Mouse (Mus musculus) limb, embryonic 15.5 days (tissue): ENCODE results near the gene Eid1. TPM values are rescaled to one million over a fixed set of nuclear protein-coding genes. Genes with fewer than 3 reads are reported as not detected.

Experiments used
- ATAC-seq: fragments of 200-750 bp; cut with Nextera tagmentation; 2 replicates; pipeline ENCODE4 v1.8.0; 2017; ENCODE audit warnings: low read depth, moderate TSS enrichment; ENCODE audit not compliant: insufficient number of reproducible peaks, low FRiP score, low TSS enrichment
- H3K27ac ChIP-seq: fragments of 300-500 bp; sonication (generic); 2 replicates; pipeline ENCODE4 v1.5.1; 2015; ENCODE audit warnings: moderate library complexity, mild to moderate bottlenecking, inconsistent platforms
- H3K27me3 ChIP-seq: fragments of 300-500 bp; sonication (generic); 2 replicates; pipeline ENCODE4 v1.6.1; 2015; ENCODE audit warnings: inconsistent platforms
- H3K36me3 ChIP-seq: fragments of 300-500 bp; sonication (generic); 2 replicates; pipeline ENCODE4 v1.6.1; 2015; ENCODE audit warnings: inconsistent platforms
- H3K4me1 ChIP-seq: fragments of 300-500 bp; sonication (generic); 2 replicates; pipeline ENCODE4 v1.6.1; 2015; ENCODE audit warnings: inconsistent platforms
- H3K4me2 ChIP-seq: fragments of 300-500 bp; sonication (generic); 2 replicates; pipeline ENCODE4 v1.6.1; 2015; ENCODE audit warnings: mild to moderate bottlenecking, inconsistent platforms
- H3K4me3 ChIP-seq: fragments of 300-500 bp; sonication (generic); 2 replicates; pipeline ENCODE4 v1.5.1; 2015; ENCODE audit warnings: mild to moderate bottlenecking, inconsistent platforms
- H3K9ac ChIP-seq: fragments of 300-500 bp; sonication (generic); 2 replicates; pipeline ENCODE4 v1.6.1; 2015; ENCODE audit warnings: inconsistent platforms
- H3K9me3 ChIP-seq: fragments of 300-500 bp; sonication (generic); 2 replicates; pipeline ENCODE4 v1.6.1; 2016; ENCODE audit warnings: inconsistent platforms
- WGBS: fragments of 180-500 bp; shearing (Covaris S2); methylation state at CpG from one replicate; pipeline ENCODE4 v1.1.7; 2015; 5-methylcytosine and 5-hydroxymethylcytosine counted together
- polyA plus RNA-seq: library from polyadenylated mRNA; unstranded; fragments of >200 nt; fragmentation: Nextera tagmentation; extraction: Ambion mirVana; gene quantifications from 2 replicates; pipeline ENCODE4 v1.2.1, GENCODE M21; 2015

Gene Eid1
- polyA plus RNA-seq: 145 and 190 TPM in 2 replicates

DNA sequence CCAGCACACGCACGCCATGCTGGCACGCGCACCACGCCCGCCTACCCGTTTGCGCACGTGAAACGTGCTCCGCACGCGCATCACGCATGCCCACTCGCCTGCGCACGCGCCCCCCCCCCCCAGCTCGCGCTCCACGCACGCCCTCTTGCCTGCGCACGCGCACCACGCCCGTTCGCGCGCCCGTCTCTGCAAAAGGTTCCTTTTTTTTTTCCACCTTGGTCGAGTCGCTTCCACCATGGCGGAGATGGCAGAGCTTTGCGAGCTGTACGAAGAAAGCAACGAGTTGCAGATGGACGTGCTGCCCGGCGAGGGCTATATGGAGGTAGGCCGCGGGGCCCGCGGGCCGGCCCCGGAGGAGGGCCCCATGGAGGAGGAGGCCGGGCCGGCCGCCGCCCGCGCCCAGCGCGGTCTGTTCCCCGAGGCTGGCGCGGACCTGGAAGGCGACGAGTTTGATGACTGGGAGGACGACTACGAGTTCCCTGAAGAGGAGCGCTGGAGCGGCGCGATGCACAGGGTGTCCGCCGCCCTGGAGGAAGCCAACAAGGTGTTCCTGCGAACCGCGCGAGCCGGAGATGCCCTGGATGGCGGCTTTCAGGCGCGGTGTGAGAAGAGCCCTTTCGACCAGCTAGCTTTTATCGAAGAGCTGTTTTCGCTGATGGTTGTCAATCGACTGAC lies at the start of gene Eid1:
TSS of gene Eid1 (plus strand) at position 139 of the 675 bp plus-strand sequence.
- Histone ChIP-seq H3K9me3 (no peaks in the 10 kb centered on the region), H3K4me3 (peak within 1 kb of the TSS; percentile 82), H3K4me1 (peaks cover 8% of the 10 kb centered on the region; the same call in 1 of the 2 replicates), H3K9ac (peak within 1 kb of the TSS; percentile 95), H3K4me2 (peak within 1 kb of the TSS; percentile 49), H3K27ac (peak within 1 kb of the TSS; percentile 97), H3K27me3 (no peaks in the 10 kb centered on the region), H3K36me3 (no peaks in the 10 kb centered on the region)
- under 1% methylated on average over 61 of the region's 79 CpGs for WGBS
- peak; percentile 91 for ATAC-seq

DNA sequence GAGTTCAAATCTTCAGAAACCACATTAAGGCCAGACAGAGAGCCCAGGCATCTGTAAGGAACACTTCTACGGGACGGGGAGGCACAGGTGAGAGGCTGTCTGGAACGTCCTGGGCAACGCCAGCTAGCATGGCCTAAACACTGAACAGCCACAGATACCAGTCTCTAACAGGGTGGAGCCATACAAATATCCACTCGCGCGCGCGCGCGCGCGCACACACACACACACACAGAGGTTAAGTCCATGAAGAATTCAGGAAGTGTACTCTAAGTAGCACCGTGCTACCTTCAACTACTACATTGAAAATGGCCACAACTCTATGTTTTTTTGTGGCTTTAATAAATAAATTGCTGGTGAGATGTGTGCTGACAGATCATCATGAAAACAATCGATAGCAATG lies 49.7 kb upstream of the Eid1 start:
- Histone ChIP-seq H3K9ac (no peak overlapping the region), H3K4me3 (no peak overlapping the region), H3K4me1 (peaks cover 21% of the 10 kb centered on the region), H3K27me3 (no peaks in the 10 kb centered on the region), H3K36me3 (peaks cover 14% of the 10 kb centered on the region), H3K4me2 (no peak overlapping the region), H3K9me3 (no peaks in the 10 kb centered on the region), H3K27ac (no peak overlapping the region)
- no peak for ATAC-seq
- 91% methylated on average over 15 of the region's 15 CpGs for WGBS

DNA sequence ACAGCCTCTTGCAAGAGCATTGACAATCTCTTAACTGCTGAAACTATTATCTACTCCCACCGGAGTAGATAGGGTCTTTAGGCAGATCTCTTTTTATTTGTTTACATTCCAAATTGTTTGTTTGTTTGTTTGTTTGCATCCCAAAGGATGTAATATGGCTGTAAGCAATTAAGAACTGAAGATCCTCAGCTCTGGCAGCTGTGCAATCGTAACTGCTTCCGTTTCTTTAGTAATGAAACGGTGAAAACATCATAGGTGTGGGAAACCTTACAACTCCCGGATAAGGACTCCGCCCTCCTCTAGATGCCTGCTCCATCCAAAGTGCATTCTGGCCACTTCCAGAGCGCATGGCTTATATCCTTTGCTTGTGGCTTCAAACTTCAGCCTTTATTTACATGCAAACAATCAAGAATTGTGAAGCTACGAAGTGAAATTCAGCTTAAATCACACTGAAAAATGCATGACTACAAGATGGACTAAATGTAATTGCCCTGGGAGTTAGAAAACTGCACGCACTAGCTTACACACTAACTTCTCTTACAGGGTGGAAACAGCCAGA lies 48.7 kb upstream of the Eid1 start:
- no peaks in the 10 kb centered on the region for H3K9me3 ChIP-seq
- peak overlapping the region; percentile 63 for H3K4me2 ChIP-seq
- no peaks in the 10 kb centered on the region for H3K27me3 ChIP-seq
- peaks cover 21% of the 10 kb centered on the region for H3K4me1 ChIP-seq
- H3K27ac ChIP-seq: no peak overlapping the region
- peaks cover 8% of the 10 kb centered on the region for H3K36me3 ChIP-seq
- ATAC-seq: no peak
- peak overlapping the region; percentile 76 for H3K9ac ChIP-seq
- whole genome bisulfite sequencing: 8% methylated on average over 9 of the region's 9 CpGs
- peak overlapping the region; percentile 73 for H3K4me3 ChIP-seq

DNA sequence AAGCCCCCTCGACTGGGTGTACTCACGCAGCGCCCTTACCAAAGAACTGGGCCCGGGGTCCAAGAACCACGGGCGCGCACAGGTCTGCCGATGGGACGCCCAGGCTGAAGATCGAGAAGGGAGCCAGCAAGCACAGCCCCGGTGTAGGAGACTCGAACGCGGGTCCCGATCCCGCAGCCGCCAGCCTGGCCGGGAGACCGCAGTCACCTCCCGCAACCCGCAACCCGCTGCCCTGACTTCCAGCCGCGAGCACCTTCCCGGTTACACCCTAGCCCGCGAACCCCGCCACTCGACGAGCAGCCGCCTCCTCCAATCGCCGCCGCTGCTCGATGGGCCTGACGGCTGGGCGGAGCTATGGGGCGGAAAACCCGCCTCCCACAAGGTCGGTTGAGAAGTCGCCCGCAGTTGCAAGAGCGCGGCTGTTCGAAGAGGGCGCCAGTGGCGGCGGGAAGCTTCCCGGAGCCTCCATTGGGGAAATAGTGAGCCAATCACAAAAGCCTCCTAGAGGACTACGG lies 48.0 kb upstream of the Eid1 start, which contains the start of gene Cep152:
TSS of gene Cep152 (minus strand) at position 277 of the 515 bp plus-strand sequence.
- peak within 1 kb of the TSS; percentile 57; the same call in 1 of the 2 replicates for H3K27ac ChIP-seq
- no peaks in the 10 kb centered on the region for H3K9me3 ChIP-seq
- peak within 1 kb of the TSS; percentile 63 for H3K4me2 ChIP-seq
- ATAC-seq: peak; percentile 98
- peak within 1 kb of the TSS; percentile 73 for H3K4me3 ChIP-seq
- peaks cover under 1% of the 10 kb centered on the region; the same call in 1 of the 2 replicates for H3K36me3 ChIP-seq
- WGBS: 2% methylated on average over 49 of the region's 50 CpGs
- H3K9ac ChIP-seq: peak within 1 kb of the TSS; percentile 76
- peaks cover 21% of the 10 kb centered on the region for H3K4me1 ChIP-seq
- H3K27me3 ChIP-seq: no peaks in the 10 kb centered on the region

DNA sequence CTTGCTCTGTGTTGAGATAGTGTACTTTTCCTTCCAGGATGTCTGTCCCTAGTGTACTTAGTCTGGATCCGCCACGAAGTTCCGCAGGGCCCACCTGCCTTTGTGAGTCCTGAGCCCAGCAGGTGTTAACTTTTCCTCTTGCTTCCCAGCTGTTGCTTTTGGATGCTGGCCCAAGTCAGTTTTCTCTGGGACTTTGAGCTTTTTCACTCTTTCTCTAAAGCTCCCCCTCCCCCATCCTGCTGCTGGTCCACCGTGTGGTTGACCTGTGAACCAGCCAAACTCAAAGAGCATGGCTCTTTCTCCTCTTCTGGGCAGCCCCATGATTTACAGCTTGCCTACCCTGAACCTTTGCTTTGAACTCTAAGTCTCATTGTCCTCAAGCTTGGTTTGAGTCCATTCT lies 46.4 kb upstream of the Eid1 start:
- Histone ChIP-seq H3K4me2 (no peak overlapping the region), H3K36me3 (no peaks in the 10 kb centered on the region), H3K4me1 (peaks cover 21% of the 10 kb centered on the region), H3K27me3 (no peaks in the 10 kb centered on the region), H3K27ac (no peak overlapping the region), H3K9ac (no peak overlapping the region), H3K9me3 (no peaks in the 10 kb centered on the region), H3K4me3 (no peak overlapping the region)
- ATAC-seq: no peak
- 68% methylated on average over 4 of the region's 4 CpGs for WGBS

DNA sequence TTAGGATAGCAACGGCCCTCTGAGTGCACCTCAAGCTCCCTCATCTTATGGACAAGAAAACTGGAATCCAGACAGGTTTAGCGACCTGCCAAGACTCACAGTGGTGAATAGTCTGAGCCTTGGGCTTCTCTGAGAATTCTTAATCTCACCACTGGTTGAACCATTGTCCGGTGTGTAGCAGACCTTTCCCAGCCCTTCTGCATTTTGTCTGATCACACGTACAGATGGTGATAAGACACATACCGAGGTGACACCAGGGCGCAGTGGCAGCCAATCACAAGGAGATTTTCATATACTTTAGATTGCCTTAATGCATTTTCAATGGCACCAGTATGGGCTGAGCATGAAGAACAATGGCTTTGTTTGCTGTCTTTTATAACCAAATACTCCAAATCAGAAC lies 44.4 kb upstream of the Eid1 start:
- WGBS: 81% methylated on average over 6 of the region's 6 CpGs
- Histone ChIP-seq H3K4me2 (no peak overlapping the region), H3K27me3 (no peaks in the 10 kb centered on the region), H3K36me3 (no peaks in the 10 kb centered on the region), H3K4me3 (no peak overlapping the region), H3K27ac (no peak overlapping the region), H3K9ac (no peak overlapping the region), H3K9me3 (no peaks in the 10 kb centered on the region), H3K4me1 (peaks cover 17% of the 10 kb centered on the region)
- no peak for ATAC-seq

DNA sequence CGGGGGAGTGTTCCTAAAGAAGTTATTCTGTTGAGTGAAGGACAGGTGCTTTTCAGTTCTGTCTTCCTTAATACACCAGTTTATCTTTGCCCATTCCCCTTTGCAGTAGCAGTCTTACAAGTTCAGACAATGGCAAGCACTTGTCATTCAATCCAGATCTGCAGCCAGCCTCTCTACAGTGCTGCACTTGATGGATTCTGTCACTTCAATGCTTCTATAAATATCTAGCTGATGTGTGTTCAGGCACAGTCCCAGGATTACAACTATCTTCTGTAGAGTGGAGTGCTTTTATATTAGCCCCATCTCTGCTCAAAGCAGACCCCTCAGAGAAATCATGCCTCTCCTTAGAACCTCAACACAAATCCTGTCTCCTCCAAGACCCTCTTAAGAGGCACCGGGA lies 42.9 kb upstream of the Eid1 start:
- H3K9me3 ChIP-seq: no peaks in the 10 kb centered on the region
- no peak for ATAC-seq

DNA sequence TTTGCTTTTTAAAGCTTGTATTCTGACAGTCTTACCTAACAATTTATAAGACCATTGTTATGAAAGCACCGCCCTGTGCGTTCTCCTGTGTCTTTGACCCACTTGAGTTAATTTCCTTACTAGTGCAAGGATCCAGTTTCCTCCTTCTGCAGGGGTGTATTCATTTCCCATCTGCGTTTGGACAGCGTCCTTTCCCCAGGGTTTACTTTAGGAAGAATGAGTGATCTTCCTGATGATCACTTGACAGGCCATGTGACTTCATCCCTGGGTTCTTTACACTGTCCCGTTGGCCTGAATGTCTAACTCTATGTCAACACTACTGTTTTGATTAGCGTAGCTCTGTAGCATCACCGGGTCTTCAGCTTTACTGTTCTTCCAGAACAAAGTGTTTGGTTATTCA lies 35.6 kb upstream of the Eid1 start:
- Histone ChIP-seq H3K4me3 (no peak overlapping the region), H3K4me2 (no peak overlapping the region), H3K27ac (no peak overlapping the region), H3K27me3 (no peaks in the 10 kb centered on the region), H3K9ac (no peak overlapping the region), H3K36me3 (no peaks in the 10 kb centered on the region), H3K4me1 (no peaks in the 10 kb centered on the region), H3K9me3 (no peaks in the 10 kb centered on the region)
- WGBS: 82% methylated on average over 7 of the region's 7 CpGs
- ATAC-seq: no peak

More for the DNA sequence above, 42.9 kb upstream of the Eid1 start:
- no peak overlapping the region for H3K27ac ChIP-seq
- H3K9ac ChIP-seq: no peak overlapping the region
- 97% methylated on average over 2 of the region's 2 CpGs for WGBS
- no peak overlapping the region for H3K4me2 ChIP-seq
- H3K27me3 ChIP-seq: no peaks in the 10 kb centered on the region
- H3K4me3 ChIP-seq: no peak overlapping the region
- peaks cover 7% of the 10 kb centered on the region; the same call in 1 of the 2 replicates for H3K4me1 ChIP-seq
- H3K36me3 ChIP-seq: no peaks in the 10 kb centered on the region

DNA sequence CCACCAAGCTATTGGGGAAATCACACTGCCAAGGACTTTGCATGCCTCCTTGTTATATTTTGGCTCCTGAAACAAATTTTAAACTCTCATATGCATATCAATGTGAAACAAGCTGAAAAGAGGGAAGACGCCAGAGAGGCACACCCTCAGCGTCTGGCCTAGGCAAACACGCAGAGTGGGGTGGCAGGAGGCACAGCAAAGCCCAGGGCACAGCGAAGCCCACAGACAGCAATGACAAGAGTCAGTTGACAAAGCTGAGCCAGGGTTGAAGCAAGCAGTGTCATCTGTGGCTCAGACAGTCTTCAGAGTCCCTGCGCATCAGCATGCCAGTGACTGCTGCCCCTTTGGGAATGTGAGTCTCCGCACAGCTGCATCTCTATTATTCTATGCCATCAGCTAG lies 28.0 kb upstream of the Eid1 start:
- no peaks in the 10 kb centered on the region for H3K9me3 ChIP-seq
- ATAC-seq: no peak
- no peak overlapping the region for H3K4me2 ChIP-seq
- H3K4me3 ChIP-seq: no peak overlapping the region
- 81% methylated on average over 6 of the region's 6 CpGs for WGBS
- H3K4me1 ChIP-seq: no peaks in the 10 kb centered on the region
- H3K27ac ChIP-seq: no peak overlapping the region
- H3K27me3 ChIP-seq: no peaks in the 10 kb centered on the region
- H3K9ac ChIP-seq: no peak overlapping the region
- H3K36me3 ChIP-seq: no peaks in the 10 kb centered on the region

DNA sequence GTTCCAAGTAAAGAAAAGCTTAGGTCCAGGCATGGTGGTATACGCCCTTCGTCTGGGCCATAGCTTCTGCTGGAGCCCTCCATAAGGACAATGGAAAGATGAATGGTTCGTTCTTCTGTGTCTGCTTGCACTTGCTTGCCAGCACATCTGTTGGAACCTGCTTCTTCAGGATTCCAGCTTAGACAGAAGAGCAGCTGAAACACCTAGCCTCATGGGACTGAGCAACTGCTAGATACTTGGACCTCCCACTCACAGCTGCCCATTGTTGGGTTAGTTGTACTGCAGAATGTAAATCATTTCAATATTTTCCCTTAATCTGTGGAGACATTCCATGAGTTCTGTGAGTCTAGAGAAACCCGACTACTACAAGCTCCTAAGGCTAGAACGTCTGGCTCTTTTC lies 22.9 kb upstream of the Eid1 start:
- no peaks in the 10 kb centered on the region for H3K36me3 ChIP-seq
- ATAC-seq: no peak
- no peaks in the 10 kb centered on the region for H3K4me1 ChIP-seq
- no peak overlapping the region for H3K4me2 ChIP-seq
- no peaks in the 10 kb centered on the region for H3K9me3 ChIP-seq
- no peaks in the 10 kb centered on the region for H3K27me3 ChIP-seq
- 75% methylated on average over 5 of the region's 5 CpGs for WGBS
- H3K27ac ChIP-seq: no peak overlapping the region
- H3K9ac ChIP-seq: no peak overlapping the region
- no peak overlapping the region for H3K4me3 ChIP-seq

DNA sequence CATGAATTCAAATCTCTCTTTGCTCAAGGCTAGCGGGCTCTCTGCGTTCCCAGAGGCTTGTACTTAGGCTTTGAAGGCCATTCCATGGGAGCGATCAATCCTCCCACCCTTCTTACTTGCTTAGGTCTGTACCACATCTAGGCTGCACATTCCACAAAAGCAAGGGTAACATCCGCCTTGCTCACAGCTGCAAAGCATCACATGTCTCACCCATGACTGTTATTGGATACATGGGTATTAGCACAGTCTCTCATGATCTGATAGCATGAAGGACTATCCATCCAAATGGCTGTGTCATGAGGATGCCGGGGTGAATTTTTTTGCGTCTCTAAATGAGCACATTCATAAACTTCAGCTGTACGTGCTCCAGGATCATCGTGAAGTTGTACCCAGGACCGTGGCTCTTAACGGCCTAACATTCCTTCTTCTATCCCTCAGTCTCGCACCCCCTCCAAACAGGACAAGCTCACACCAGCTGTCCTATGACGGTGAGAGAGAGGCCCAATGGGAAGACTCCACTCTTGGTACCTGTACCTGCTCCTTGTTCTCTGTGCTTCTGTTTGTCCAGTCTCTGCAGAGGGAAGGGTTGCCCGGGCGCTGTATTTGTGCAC lies 22.0 kb upstream of the Eid1 start:
- H3K36me3 ChIP-seq: no peaks in the 10 kb centered on the region
- H3K27ac ChIP-seq: no peak overlapping the region
- H3K27me3 ChIP-seq: no peaks in the 10 kb centered on the region
- 79% methylated on average over 14 of the region's 14 CpGs for WGBS
- H3K9me3 ChIP-seq: no peaks in the 10 kb centered on the region
- no peak overlapping the region for H3K4me3 ChIP-seq
- no peaks in the 10 kb centered on the region for H3K4me1 ChIP-seq
- ATAC-seq: no peak
- H3K4me2 ChIP-seq: no peak overlapping the region
- H3K9ac ChIP-seq: no peak overlapping the region

DNA sequence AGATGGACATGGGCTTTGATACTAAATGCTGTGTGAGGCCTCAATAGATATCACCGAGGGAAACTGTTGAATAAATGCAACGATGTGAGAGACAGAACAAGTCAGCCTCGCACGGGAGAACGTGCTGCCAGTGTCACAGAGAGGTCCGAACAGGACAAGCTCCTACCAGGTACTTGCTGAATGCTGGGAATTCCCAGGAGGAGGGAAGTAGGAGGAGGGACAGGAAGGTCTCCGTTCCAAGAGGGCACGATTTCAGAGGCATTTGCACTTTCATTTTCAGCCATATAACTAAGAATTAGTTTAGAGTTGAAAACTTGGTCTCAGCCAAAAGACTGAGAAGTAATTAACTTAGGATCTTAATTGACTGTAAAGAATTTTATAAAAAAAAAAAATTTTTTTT lies 21.3 kb upstream of the Eid1 start:
- no peak overlapping the region for H3K9ac ChIP-seq
- ATAC-seq: no peak
- WGBS: 80% methylated on average over 8 of the region's 8 CpGs

More for the DNA sequence above, 21.3 kb upstream of the Eid1 start:
- no peak overlapping the region for H3K4me3 ChIP-seq
- no peaks in the 10 kb centered on the region for H3K9me3 ChIP-seq
- H3K36me3 ChIP-seq: no peaks in the 10 kb centered on the region
- no peak overlapping the region for H3K27ac ChIP-seq
- H3K4me1 ChIP-seq: no peaks in the 10 kb centered on the region
- H3K27me3 ChIP-seq: no peaks in the 10 kb centered on the region
- H3K4me2 ChIP-seq: no peak overlapping the region
